Mouse (Mus musculus) liver, adult 2 months (tissue): ENCODE measurements at regions not wholly inside any gene's neighbourhood (a gene's known extent, or its start where the extent isn't known, plus 50 kb on each side); places are given as distances from the start of the nearest gene placed in this dataset.

Source experiments
- DNase-seq: peaks from one replicate; pipeline ENCODE4 v3.0.0-alpha.2; 2011; ENCODE audit warnings: low read depth, low spot score; ENCODE audit errors: extremely low read depth
- H3K27ac ChIP-seq: fragments of 200-500 bp; replicated peaks from 2 replicates; pipeline ENCODE4 v1.5.1; 2012; ENCODE audit warnings: low read depth, mild to moderate bottlenecking, control low read depth, inconsistent platforms, low read length; ENCODE audit not compliant: insufficient read depth
- H3K27me3 ChIP-seq: fragments of 200-500 bp; 2 replicates; pipeline ENCODE4 v1.6.1; 2012; ENCODE audit warnings: mild to moderate bottlenecking, moderate library complexity, low read length, inconsistent platforms; ENCODE audit not compliant: control insufficient read depth, insufficient read depth
- H3K36me3 ChIP-seq: fragments of 200-500 bp; 2 replicates; pipeline ENCODE4 v1.6.1; 2012; ENCODE audit warnings: low read length, inconsistent platforms; ENCODE audit not compliant: control insufficient read depth, insufficient read depth
- H3K4me1 ChIP-seq: fragments of 200-500 bp; 2 replicates; pipeline ENCODE4 v1.6.1; 2011; ENCODE audit warnings: low read length; ENCODE audit not compliant: control insufficient read depth, insufficient read depth
- H3K4me3 ChIP-seq: fragments of 200-500 bp; 2 replicates; pipeline ENCODE4 v1.5.1; 2011; ENCODE audit warnings: low read depth, mild to moderate bottlenecking, control low read depth, low read length, moderate library complexity; ENCODE audit not compliant: insufficient read depth
- H3K79me2 ChIP-seq: fragments of 200-500 bp; 2 replicates; pipeline ENCODE4 v1.6.1; 2012; ENCODE audit warnings: inconsistent platforms, mild to moderate bottlenecking, low read length, moderate library complexity; ENCODE audit not compliant: control insufficient read depth, insufficient read depth
- H3K9ac ChIP-seq: fragments of 200-500 bp; 2 replicates; pipeline ENCODE4 v1.6.1; 2012; ENCODE audit warnings: low read depth, mild to moderate bottlenecking, control low read depth, inconsistent platforms, low read length
- CTCF ChIP-seq: fragments of 200-500 bp; IDR thresholded peaks from 2 replicates; pipeline ENCODE4 v1.5.1; 2011; ENCODE audit warnings: low read depth, low read length, control low read depth
- POLR2A ChIP-seq: fragments of 200-500 bp; IDR thresholded peaks from 2 replicates; pipeline ENCODE4 v1.6.1; 2011; ENCODE audit warnings: low read length, control low read depth; ENCODE audit not compliant: insufficient read depth; ENCODE audit errors: extremely low read depth
- WGBS: fragments of 180-500 bp; shearing (Covaris S2); methylation state at CpG from one replicate; pipeline ENCODE4 v1.1.7; 2018; 5-methylcytosine and 5-hydroxymethylcytosine counted together

- no peaks in the 10 kb centered on the region for H3K27me3 ChIP-seq
- DNase-seq, result no peak
- no peak overlapping the region for H3K4me3 ChIP-seq
- no peaks in the 10 kb centered on the region for H3K4me1 ChIP-seq
- no peak for TF ChIP-seq POLR2A
- H3K36me3 ChIP-seq, result no peaks in the 10 kb centered on the region
- H3K27ac ChIP-seq, result no peak overlapping the region
- H3K79me2 ChIP-seq, result no peaks in the 10 kb centered on the region
- WGBS, result 95% methylated on average over 6 of the region's 6 CpGs
- H3K9ac ChIP-seq, result no peak overlapping the region
Observed at GRCm38 (mm10) chr8:127742236-127742635, 616.2 kb upstream of the Nrp1 start.

- Histone ChIP-seq H3K27ac (no peak overlapping the region), H3K4me3 (no peak overlapping the region), H3K27me3 (0 out of 2 replicates have a peak, but pooled peaks cover 2% of the 10 kb centered on the region), H3K4me1 (no peaks in the 10 kb centered on the region), H3K36me3 (no peaks in the 10 kb centered on the region), H3K9ac (no peak overlapping the region), H3K79me2 (no peaks in the 10 kb centered on the region)
- WGBS, result 94% methylated on average over 4 of the region's 4 CpGs
- no peak for DNase-seq
- TF ChIP-seq POLR2A, result no peak
- no peak for TF ChIP-seq CTCF
Observed at GRCm38 (mm10) chr8:127745221-127745620, 613.2 kb upstream of the Nrp1 start.

- Histone ChIP-seq H3K36me3 (no peaks in the 10 kb centered on the region), H3K79me2 (no peaks in the 10 kb centered on the region), H3K9ac (no peak overlapping the region), H3K4me3 (no peak overlapping the region), H3K4me1 (no peaks in the 10 kb centered on the region), H3K27ac (no peak overlapping the region), H3K27me3 (0 out of 2 replicates have a peak, but pooled peaks cover 2% of the 10 kb centered on the region)
- no peak for DNase-seq
- 74% methylated on average over 8 of the region's 8 CpGs for WGBS
- TF ChIP-seq CTCF, result no peak
- TF ChIP-seq POLR2A, result no peak
Observed at GRCm38 (mm10) chr8:127746456-127746855, 611.9 kb upstream of the Nrp1 start.

GRCm38 (mm10) chr8:127752871-127753270 lies 605.5 kb upstream of the Nrp1 start:
- Histone ChIP-seq H3K4me1 (no peaks in the 10 kb centered on the region; the same call in 1 of the 2 replicates), H3K9ac (no peak overlapping the region), H3K4me3 (no peak overlapping the region), H3K36me3 (no peaks in the 10 kb centered on the region), H3K79me2 (no peaks in the 10 kb centered on the region), H3K27me3 (no peaks in the 10 kb centered on the region), H3K27ac (no peak overlapping the region)
- TF ChIP-seq POLR2A, result no peak
- TF ChIP-seq CTCF, result no peak
- no peak for DNase-seq
- WGBS, result 79% methylated on average over 5 of the region's 5 CpGs

GRCm38 (mm10) chr8:127753793-127754565 lies 604.4 kb upstream of the Nrp1 start:
- Histone ChIP-seq H3K79me2 (no peaks in the 10 kb centered on the region), H3K36me3 (no peaks in the 10 kb centered on the region), H3K4me3 (no peak overlapping the region), H3K27me3 (no peaks in the 10 kb centered on the region), H3K9ac (no peak overlapping the region), H3K27ac (no peak overlapping the region), H3K4me1 (no peaks in the 10 kb centered on the region; the same call in 1 of the 2 replicates)
- TF ChIP-seq CTCF, result no peak
- WGBS, result 92% methylated on average over 5 of the region's 5 CpGs
- no peak for DNase-seq

GRCm38 (mm10) chr8:127757396-127757795 lies 601.0 kb upstream of the Nrp1 start:
- H3K4me3 ChIP-seq, result no peak overlapping the region
- 71% methylated on average over 2 of the region's 2 CpGs for WGBS
- H3K79me2 ChIP-seq, result no peaks in the 10 kb centered on the region
- TF ChIP-seq CTCF (no peak), POLR2A (no peak)
- DNase-seq, result no peak
- no peaks in the 10 kb centered on the region for H3K36me3 ChIP-seq
- H3K4me1 ChIP-seq, result no peaks in the 10 kb centered on the region; the same call in 1 of the 2 replicates
- H3K9ac ChIP-seq, result no peak overlapping the region
- H3K27ac ChIP-seq, result no peak overlapping the region
- no peaks in the 10 kb centered on the region for H3K27me3 ChIP-seq
